Mouse (Mus musculus) forebrain, embryonic 16.5 days (tissue): ENCODE results near the gene Avil. TPM values are rescaled to one million over a fixed set of nuclear protein-coding genes. Genes with fewer than 3 reads are reported as not detected.

Source experiments
- ATAC-seq: fragments of 200-750 bp; cut with Nextera tagmentation; 2 replicates; pipeline ENCODE4 v1.8.0; 2017; ENCODE audit warnings: mild to moderate bottlenecking, moderate library complexity
- H3K27ac ChIP-seq: fragments of 300-500 bp; sonication (generic); 2 replicates; pipeline ENCODE4 v1.5.1; 2014; ENCODE audit warnings: low read length, control low read depth
- H3K27me3 ChIP-seq: fragments of 300-500 bp; sonication (generic); replicated peaks from 2 replicates; pipeline ENCODE4 v1.6.1; 2014; ENCODE audit warnings: low read length; ENCODE audit not compliant: control insufficient read depth, insufficient read depth
- H3K36me3 ChIP-seq: fragments of 300-500 bp; sonication (generic); 2 replicates; pipeline ENCODE4 v1.6.1; 2014; ENCODE audit not compliant: control insufficient read depth, insufficient read depth
- H3K4me1 ChIP-seq: fragments of 300-500 bp; sonication (generic); replicated peaks from 2 replicates; pipeline ENCODE4 v1.6.1; 2014; ENCODE audit warnings: low read length; ENCODE audit not compliant: control insufficient read depth, insufficient read depth
- H3K4me2 ChIP-seq: fragments of 300-500 bp; sonication (generic); 2 replicates; pipeline ENCODE4 v1.6.1; 2014; ENCODE audit warnings: mild to moderate bottlenecking, low read length, control low read depth
- H3K4me3 ChIP-seq: fragments of 300-500 bp; sonication (generic); replicated peaks from 2 replicates; pipeline ENCODE4 v1.5.1; 2014; ENCODE audit warnings: mild to moderate bottlenecking, low read length, control low read depth
- H3K9ac ChIP-seq: fragments of 300-500 bp; sonication (generic); replicated peaks from 2 replicates; pipeline ENCODE4 v1.6.1; 2014; ENCODE audit warnings: low read depth, low read length, control low read depth
- H3K9me3 ChIP-seq: fragments of 300-500 bp; sonication (generic); 2 replicates; pipeline ENCODE4 v1.6.1; 2016; ENCODE audit warnings: low read length; ENCODE audit not compliant: control insufficient read depth
- WGBS: fragments of 180-500 bp; shearing (Covaris S2); extraction: QIAGEN DNeasy Blood & Tissue Kit; methylation state at CpG from one replicate; pipeline ENCODE4 v1.1.7; 2014; 5-methylcytosine and 5-hydroxymethylcytosine counted together
- polyA plus RNA-seq: library from polyadenylated mRNA; unstranded; fragments of >200 nt; fragmentation: Nextera tagmentation; extraction: Ambion mirVana; gene quantifications from 2 replicates; pipeline ENCODE4 v1.2.1, GENCODE M21; 2015

The Avil gene
- polyA plus RNA-seq, 1 experiment from 2014 or later = 0.15 TPM

DNA sequence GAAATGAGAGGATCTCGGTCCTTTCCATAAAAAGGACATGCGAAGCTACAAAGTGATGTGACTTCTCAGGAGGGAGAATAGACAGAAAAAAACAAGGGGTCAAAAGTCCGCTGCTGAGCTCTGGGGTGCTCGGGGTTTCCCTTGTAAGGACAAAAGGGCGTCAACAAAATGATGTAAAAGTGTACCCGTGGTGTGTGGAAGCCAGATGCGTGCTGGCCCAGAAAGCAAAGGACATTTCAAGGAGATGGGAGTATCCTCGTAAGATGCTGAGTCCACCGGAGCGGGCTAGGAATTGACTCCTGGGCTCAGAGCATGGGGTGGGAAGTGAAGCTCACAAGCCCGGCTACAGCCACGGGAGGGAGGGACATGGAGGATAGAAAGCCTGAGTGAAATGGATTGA, 37.1 kb downstream of the Avil start:
- H3K9ac ChIP-seq = no peak overlapping the region
- no peak overlapping the region for H3K4me3 ChIP-seq
- WGBS = 77% methylated on average over 12 of the region's 12 CpGs
- 0 out of 2 replicates have a peak, but pooled peaks cover 2% of the 10 kb centered on the region for H3K27me3 ChIP-seq
- H3K4me2 ChIP-seq = no peak overlapping the region
- H3K4me1 ChIP-seq = peaks cover 10% of the 10 kb centered on the region
- H3K36me3 ChIP-seq = no peaks in the 10 kb centered on the region
- no peak for ATAC-seq
- no peaks in the 10 kb centered on the region for H3K9me3 ChIP-seq
- H3K27ac ChIP-seq = no peak overlapping the region

DNA sequence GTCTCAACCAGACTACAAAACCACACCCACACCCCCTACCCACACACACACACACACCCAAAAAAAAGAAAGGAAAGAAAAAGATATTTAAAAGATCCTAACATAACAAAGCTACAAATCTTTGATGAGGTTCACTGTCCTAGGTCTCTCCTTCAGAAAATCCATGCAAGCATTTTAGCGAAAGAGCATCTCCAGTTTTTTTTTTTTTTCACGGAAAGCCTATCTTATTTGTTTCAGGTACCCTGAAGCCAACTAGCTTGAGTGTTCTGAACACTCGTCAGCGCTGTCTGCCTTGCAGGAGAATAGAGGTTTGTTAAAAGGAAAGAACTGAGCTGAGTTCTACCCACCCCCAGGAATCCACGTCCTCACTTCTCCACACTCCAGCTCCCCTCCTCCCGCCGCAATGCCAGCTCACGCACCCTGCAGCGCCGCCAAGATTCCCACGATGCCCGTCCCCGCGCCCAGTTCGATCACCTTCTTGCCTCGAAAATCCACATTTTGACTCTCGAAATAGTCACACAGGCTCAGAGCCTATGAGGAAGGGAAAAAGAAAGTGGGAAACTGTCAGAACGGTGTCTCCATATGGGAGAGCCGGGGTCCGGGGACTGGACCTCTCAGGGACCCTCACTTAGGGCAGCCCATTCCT, 40.2 kb downstream of the Avil start:
- peak overlapping the region; percentile 97 for H3K4me2 ChIP-seq
- 2% methylated on average over 20 of the region's 20 CpGs for WGBS

GRCm38 (mm10) chr10:127041274-127041766, 40.8 kb downstream of the Avil start, which contains the start of the genes Mettl1 and Eef1akmt3:
TSS of gene Mettl1 (plus strand) at chr10:127041414.
TSS of gene Eef1akmt3 (minus strand) at chr10:127041513.
- Histone ChIP-seq H3K36me3 (no peaks in the 10 kb centered on the region), H3K4me3 (peak within 1 kb of the TSS; percentile 64), H3K9me3 (no peaks in the 10 kb centered on the region), H3K4me2 (peak within 1 kb of the TSS; percentile 97), H3K9ac (peak within 1 kb of the TSS; percentile 71), H3K27ac (no peak within 1 kb of the TSS), H3K4me1 (peaks cover 12% of the 10 kb centered on the region), H3K27me3 (0 out of 2 replicates have a peak, but pooled peaks cover 2% of the 10 kb centered on the region)
- peak; percentile 65 for ATAC-seq
- WGBS = under 1% methylated on average over 28 of the region's 28 CpGs

More for the DNA sequence above, 40.2 kb downstream of the Avil start:
- ATAC-seq = peak; percentile 4; the same call in 1 of the 2 replicates
- Histone ChIP-seq H3K4me3 (peak overlapping the region; percentile 64), H3K9ac (peak overlapping the region; percentile 71), H3K27ac (no peak overlapping the region), H3K36me3 (no peaks in the 10 kb centered on the region), H3K9me3 (no peaks in the 10 kb centered on the region), H3K27me3 (0 out of 2 replicates have a peak, but pooled peaks cover 2% of the 10 kb centered on the region), H3K4me1 (peaks cover 12% of the 10 kb centered on the region)

DNA sequence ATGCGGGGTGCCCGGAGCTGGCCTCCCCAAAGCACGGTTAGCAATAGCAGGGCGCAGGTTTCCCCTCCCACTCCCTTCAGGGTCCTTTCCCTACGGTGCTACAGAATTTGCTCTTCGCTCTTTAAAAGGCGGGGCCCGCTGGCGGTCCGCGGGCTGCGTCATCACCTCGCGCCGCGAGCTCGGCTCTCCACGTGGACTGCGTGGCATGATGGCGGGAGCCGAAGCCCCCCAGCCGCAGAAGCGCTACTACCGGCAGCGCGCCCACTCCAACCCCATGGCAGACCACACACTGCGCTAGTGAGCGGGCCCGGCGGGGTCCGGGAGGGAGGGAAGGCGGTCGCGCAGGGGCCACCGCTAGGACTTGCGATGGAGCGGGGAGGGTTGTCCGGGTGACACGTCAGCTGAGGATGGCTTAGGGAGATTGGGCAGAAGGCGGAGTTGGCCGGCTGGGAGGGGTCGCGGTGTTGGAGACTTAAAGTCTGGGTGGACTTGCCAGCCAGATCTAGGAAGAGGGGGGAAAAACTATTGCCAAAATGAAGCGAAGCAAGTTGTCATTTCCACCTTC, 41.3 kb downstream of the Avil start:
- H3K36me3 ChIP-seq = no peaks in the 10 kb centered on the region
- H3K4me2 ChIP-seq = peak overlapping the region; percentile 97
- WGBS = under 1% methylated on average over 44 of the region's 44 CpGs
- no peaks in the 10 kb centered on the region for H3K9me3 ChIP-seq
- peak overlapping the region; percentile 64 for H3K4me3 ChIP-seq
- H3K4me1 ChIP-seq = peaks cover 12% of the 10 kb centered on the region
- no peak overlapping the region for H3K27ac ChIP-seq
- 0 out of 2 replicates have a peak, but pooled peaks cover 2% of the 10 kb centered on the region for H3K27me3 ChIP-seq
- peak; percentile 88 for ATAC-seq
- H3K9ac ChIP-seq = peak overlapping the region; percentile 71

- H3K9me3 ChIP-seq = no peaks in the 10 kb centered on the region
- H3K27me3 ChIP-seq = peaks cover 5% of the 10 kb centered on the region; the same call in 1 of the 2 replicates
- H3K4me2 ChIP-seq = peak overlapping the region; percentile 97
- peak overlapping the region; percentile 71; the same call in 1 of the 2 replicates for H3K9ac ChIP-seq
- no peaks in the 10 kb centered on the region for H3K36me3 ChIP-seq
- no peak overlapping the region for H3K27ac ChIP-seq
- ATAC-seq = no peak
- H3K4me1 ChIP-seq = peaks cover 12% of the 10 kb centered on the region
- H3K4me3 ChIP-seq = peak overlapping the region; percentile 64
- WGBS = 19% methylated on average over 5 of the region's 5 CpGs
Measured at GRCm38 (mm10) chr10:127042468-127043115, 42.1 kb downstream of the Avil start.

DNA sequence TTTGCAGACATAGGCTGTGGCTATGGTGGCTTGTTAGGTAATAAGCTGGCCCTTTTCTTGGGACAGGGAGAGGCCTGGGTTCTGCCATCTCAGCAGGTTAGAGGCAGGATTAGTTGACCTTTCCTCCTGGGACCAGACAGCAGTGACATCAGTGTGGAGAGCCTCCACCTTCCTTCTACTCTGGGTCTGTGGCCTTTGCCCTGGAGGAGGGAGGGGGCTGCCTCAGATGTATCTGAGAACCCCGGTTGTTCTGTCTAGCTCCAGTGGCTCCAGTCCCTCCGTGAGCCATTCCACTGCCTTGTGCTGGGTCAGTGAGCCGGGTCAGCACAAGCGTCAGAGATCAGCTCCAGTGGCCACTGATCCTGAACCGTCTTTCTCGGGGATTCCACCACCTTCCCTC, 42.7 kb downstream of the Avil start:
- Histone ChIP-seq H3K9ac (no peak overlapping the region), H3K9me3 (no peaks in the 10 kb centered on the region), H3K27ac (no peak overlapping the region), H3K27me3 (peaks cover 11% of the 10 kb centered on the region; the same call in 1 of the 2 replicates), H3K36me3 (no peaks in the 10 kb centered on the region), H3K4me1 (peaks cover 12% of the 10 kb centered on the region), H3K4me3 (no peak overlapping the region), H3K4me2 (no peak overlapping the region)
- WGBS = 88% methylated on average over 6 of the region's 6 CpGs
- no peak for ATAC-seq

DNA sequence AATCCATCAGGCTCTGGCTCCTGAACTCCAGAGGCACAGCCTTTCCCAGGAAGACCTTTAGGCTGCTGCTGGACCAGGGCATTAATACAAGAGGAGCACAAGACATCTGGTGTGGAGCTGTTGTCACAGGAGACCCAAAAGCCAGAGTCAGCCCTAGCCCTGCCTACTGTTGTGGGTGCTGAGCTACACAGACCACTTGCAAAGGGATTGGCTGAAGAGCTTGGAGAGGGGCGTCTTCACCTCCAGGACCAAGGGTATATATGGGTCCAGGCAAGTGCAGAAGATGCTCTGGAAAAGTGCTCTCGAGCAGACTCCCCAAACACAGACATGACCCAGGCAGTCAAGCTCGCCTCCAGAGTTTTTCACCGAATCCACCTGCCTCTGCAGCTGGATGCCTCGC, 47.4 kb downstream of the Avil start, which contains the start of gene Cyp27b1:
TSS of gene Cyp27b1 (plus strand) at position 297 of the 400 bp plus-strand sequence.
- H3K27me3 ChIP-seq = peaks cover 38% of the 10 kb centered on the region
- H3K4me1 ChIP-seq = peaks cover 4% of the 10 kb centered on the region; the same call in 1 of the 2 replicates
- no peak for ATAC-seq
- H3K27ac ChIP-seq = no peak within 1 kb of the TSS
- no peak within 1 kb of the TSS for H3K9ac ChIP-seq
- H3K4me3 ChIP-seq = no peak within 1 kb of the TSS
- 17% methylated on average over 5 of the region's 5 CpGs for WGBS
- H3K36me3 ChIP-seq = no peaks in the 10 kb centered on the region
- H3K9me3 ChIP-seq = no peaks in the 10 kb centered on the region
- no peak within 1 kb of the TSS for H3K4me2 ChIP-seq

DNA sequence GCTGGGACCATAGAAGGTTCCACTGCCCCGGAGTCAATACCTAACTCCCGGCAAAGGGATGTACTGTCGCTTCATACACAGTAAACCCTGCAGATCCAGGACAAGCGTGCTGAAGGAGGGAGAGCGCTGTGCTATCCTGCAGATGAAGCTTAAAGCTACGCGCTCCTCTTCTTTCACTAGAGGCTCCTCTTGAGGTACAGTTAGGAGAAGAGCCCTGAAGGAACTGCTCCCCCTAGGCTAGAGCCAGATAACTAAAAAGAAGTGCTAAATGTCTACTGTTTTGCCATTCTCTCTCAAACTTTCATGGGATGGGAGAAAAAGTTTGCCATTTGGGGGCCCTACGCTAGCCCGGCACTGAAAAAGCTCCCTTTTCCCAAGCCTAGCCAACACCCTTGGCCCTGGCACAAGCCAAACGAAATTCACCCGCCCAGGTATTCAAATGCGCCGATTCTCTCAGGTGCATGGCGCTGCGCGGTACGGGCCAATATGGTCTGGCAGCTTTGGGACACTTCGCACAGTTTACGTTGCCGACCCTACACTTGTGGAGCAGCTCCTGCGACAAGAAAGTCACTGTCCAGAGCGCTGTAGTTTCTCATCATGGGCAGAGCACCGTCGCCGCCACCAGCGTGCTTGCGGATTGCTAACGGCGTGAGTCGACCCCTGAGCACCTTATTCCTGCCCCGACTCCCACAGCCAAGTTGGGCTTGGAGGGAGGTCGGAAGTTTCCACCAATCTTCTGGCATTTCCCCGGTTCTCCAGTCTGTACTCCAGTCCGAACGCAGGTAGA, 48.3 kb downstream of the Avil start:
- Histone ChIP-seq H3K9ac (no peak overlapping the region), H3K27ac (no peak overlapping the region), H3K4me3 (no peak overlapping the region), H3K4me1 (0 out of 2 replicates have a peak, but pooled peaks cover 4% of the 10 kb centered on the region), H3K4me2 (no peak overlapping the region), H3K9me3 (no peaks in the 10 kb centered on the region), H3K36me3 (no peaks in the 10 kb centered on the region), H3K27me3 (peaks cover 38% of the 10 kb centered on the region)
- ATAC-seq = no peak
- WGBS = 5% methylated on average over 35 of the region's 35 CpGs
